Mouse (Mus musculus) heart, adult 2 months (tissue): ENCODE data around the gene Cd300ld2.

Experiments
- CTCF ChIP-seq: fragments of 200-600 bp; IDR thresholded peaks from 2 replicates; pipeline ENCODE4 v1.8.1; 2022; ENCODE audit warnings: antibody characterized with exemption, mild to moderate bottlenecking, moderate library complexity
- POLR2A ChIP-seq: fragments of 200-500 bp; IDR thresholded peaks from 2 replicates; pipeline ENCODE4 v1.6.1; 2011; ENCODE audit warnings: mild to moderate bottlenecking, low read depth, low read length, control low read depth; ENCODE audit not compliant: insufficient read depth

GRCm38 (mm10) chr11:115054537-115054936 lies 38.5 kb upstream of the Cd300ld2 start:
- TF ChIP-seq POLR2A (no peak), CTCF (no peak)
